Mouse (Mus musculus) frontal cortex, postnatal 36 days (tissue): ENCODE measurements at regions not wholly inside any gene's neighbourhood (a gene's known extent, or its start where the extent isn't known, plus 50 kb on each side); places are given as distances from the start of the nearest gene placed in this dataset.
"Not testable (repeated sequence)": the region's sequence is repeated elsewhere in the genome, so short reads cannot be mapped to it uniquely, and the experiment has no call there.

Source experiments
- DNase-seq, 2 experiments: peaks; one replicate each; pipeline ENCODE4 v3.0.0; 2022; ENCODE audit warnings: low spot score in 2 of 2

GRCm38 (mm10) chr6:95058017-95058416 lies 59.0 kb upstream of the Kbtbd8 start:
- DNase-seq, result peak in 1 of 2 experiments; percentile 62

GRCm38 (mm10) chr6:95056222-95056621 lies 60.8 kb upstream of the Kbtbd8 start:
- DNase-seq, result no peak

- no peak for DNase-seq
Observed at GRCm38 (mm10) chr6:95053717-95054382, 63.2 kb upstream of the Kbtbd8 start.

- DNase-seq, result not testable (repeated sequence)
Observed at GRCm38 (mm10) chr6:95041351-95041750, 75.7 kb upstream of the Kbtbd8 start.

- no peak for DNase-seq
Observed at GRCm38 (mm10) chr6:95024239-95024638, 92.8 kb upstream of the Kbtbd8 start.

GRCm38 (mm10) chr6:95021724-95022123 lies 95.3 kb upstream of the Kbtbd8 start:
- DNase-seq, result no peak

- DNase-seq, result no peak
Observed at GRCm38 (mm10) chr6:95017911-95018310, 99.1 kb upstream of the Kbtbd8 start.

GRCm38 (mm10) chr6:95017484-95017883 lies 99.6 kb upstream of the Kbtbd8 start:
- no peak for DNase-seq

GRCm38 (mm10) chr6:95013096-95013495 lies 103.9 kb upstream of the Kbtbd8 start:
- DNase-seq, result no peak

GRCm38 (mm10) chr6:95006485-95006884 lies 110.6 kb upstream of the Kbtbd8 start:
- peak; percentile 6 to 47 for DNase-seq

GRCm38 (mm10) chr6:95003716-95004115 lies 113.3 kb upstream of the Kbtbd8 start:
- DNase-seq, result no peak

GRCm38 (mm10) chr6:94999562-94999961 lies 117.5 kb upstream of the Kbtbd8 start:
- no peak for DNase-seq

GRCm38 (mm10) chr6:94999002-94999401 lies 118.0 kb upstream of the Kbtbd8 start:
- no peak for DNase-seq

- no peak for DNase-seq
Observed at GRCm38 (mm10) chr6:94998371-94998770, 118.7 kb upstream of the Kbtbd8 start.

GRCm38 (mm10) chr6:94994376-94994775 lies 122.7 kb upstream of the Kbtbd8 start:
- DNase-seq, result no peak

- no peak for DNase-seq
Observed at GRCm38 (mm10) chr6:94987427-94987826, 129.6 kb upstream of the Kbtbd8 start.

- DNase-seq, result peak; percentile 21 to 60
Observed at GRCm38 (mm10) chr6:94986346-94986745, 130.7 kb upstream of the Kbtbd8 start.

GRCm38 (mm10) chr6:94984411-94984895 lies 132.6 kb upstream of the Kbtbd8 start:
- DNase-seq, result no peak

GRCm38 (mm10) chr6:94968683-94969082 lies 148.4 kb upstream of the Kbtbd8 start:
- no peak for DNase-seq

- peak in 1 of 2 experiments; percentile 6 for DNase-seq
Observed at GRCm38 (mm10) chr6:94966962-94967361, 150.1 kb upstream of the Kbtbd8 start.

GRCm38 (mm10) chr6:94963204-94963603 lies 153.8 kb upstream of the Kbtbd8 start:
- no peak for DNase-seq

- no peak for DNase-seq
Observed at GRCm38 (mm10) chr6:94962411-94963087, 154.5 kb upstream of the Kbtbd8 start.

GRCm38 (mm10) chr6:94961821-94962220 lies 155.2 kb upstream of the Kbtbd8 start:
- no peak for DNase-seq
